Mouse (Mus musculus): Measurements from ENCODE around the gene Nifk. TPM values are rescaled to one million over a fixed set of nuclear protein-coding genes. Genes with fewer than 3 reads are reported as not detected.

Nifk gene
- polyA plus RNA-seq, 1 experiment from 2014 or later: 105 TPM

DNA sequence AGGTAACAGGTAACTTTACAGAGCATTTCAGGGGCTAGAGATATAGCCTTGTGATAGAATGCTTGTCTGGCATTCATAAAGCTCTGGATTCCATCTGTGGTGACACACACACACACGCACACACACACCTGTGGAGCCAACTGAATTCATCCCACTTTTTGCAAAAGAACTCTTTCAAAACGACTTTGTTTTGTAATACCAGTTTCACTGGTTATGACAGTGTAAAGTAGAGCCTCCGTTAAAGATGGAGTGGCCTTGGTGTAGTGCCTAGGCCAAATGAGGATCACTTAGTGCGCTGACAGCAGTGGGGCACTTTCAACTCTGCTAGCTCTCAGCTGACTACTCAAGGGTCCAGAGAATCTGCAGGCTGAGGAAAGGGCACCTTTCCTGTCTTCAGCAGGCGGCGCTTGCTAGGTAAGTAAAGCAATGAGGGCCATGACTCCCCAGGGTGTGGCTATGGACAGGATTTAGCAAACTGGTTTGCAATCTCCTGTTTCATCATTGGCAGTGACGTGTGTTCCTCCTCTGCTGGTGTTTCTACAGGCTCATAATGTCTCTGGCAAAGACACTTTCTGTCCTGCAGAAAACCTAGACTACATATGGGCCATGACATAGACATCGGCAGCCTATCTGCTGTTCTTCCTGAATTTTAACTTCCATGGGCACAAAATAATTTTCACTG, 58.6 kb downstream of the Nifk start:
- DNase-seq (ENCODE audit: low spot score): no peak

Other genes with a start within 250 kb of the Nifk start
- 0.03 TPM in 1 of 2 replicates, not detected in the other for gene Gm29106, start 145.3 kb upstream of the Nifk start, polyA plus RNA-seq (2015; fragmentation: Nextera tagmentation; extraction: Ambion mirVana)
- 308 and 313 TPM in 2 replicates for gene Tsn, start 10.1 kb upstream of the Nifk start, polyA plus RNA-seq (2015; fragmentation: Nextera tagmentation; extraction: Ambion mirVana)
- 21.0 and 31.0 TPM in 2 replicates for gene Clasp1, start 67.2 kb downstream of the Nifk start, polyA plus RNA-seq (2015; fragmentation: Nextera tagmentation; extraction: Ambion mirVana)

Measured in thymus, postnatal 0 days (tissue).